Mouse (Mus musculus): ENCODE measurements at regions not wholly inside any gene's neighbourhood (a gene's known extent, or its start where the extent isn't known, plus 50 kb on each side); places are given as distances from the start of the nearest gene placed in this dataset.

- no peak for TF ChIP-seq CTCF (IDR thresholded peaks at IDR 0.05; ENCODE audit: borderline replicate concordance, extremely low read depth, insufficient read depth, insufficient read length)
- no peak for TF ChIP-seq POLR2A (IDR thresholded peaks at IDR 0.05; ENCODE audit: borderline replicate concordance, extremely low read depth, insufficient read depth, insufficient read length, poor library complexity, severe bottlenecking)
These were observed 226.3 kb downstream of the Rergl start for GRCm38 (mm10) chr6:139275512-139275911.
